Mouse (Mus musculus): ENCODE data around the gene Gpatch2. TPM values are rescaled to one million over a fixed set of nuclear protein-coding genes. Genes with fewer than 3 reads are reported as not detected.
A peak's percentile ranks its signal among the peaks of the same experiment; 100 is the strongest.

The Gpatch2 gene
- polyA plus RNA-seq (2016; fragmentation: Nextera tagmentation; extraction: Ambion mirVana): 26.4 and 27.2 TPM in 2 replicates

GRCm38 (mm10) chr1:187215181-187216116 lies at the start of gene Gpatch2, which contains the start of gene Spata17:
Gene Gpatch2, plus strand, starts transcription at chr1:187215508.
Gene Spata17, minus strand, starts transcription at chr1:187215465.
- Histone ChIP-seq H3K4me1 (peaks cover 11% of the 10 kb centered on the region), H3K36me3 (replicated peaks) (0 out of 2 replicates have a peak, but pooled peaks cover 4% of the 10 kb centered on the region), H3K27ac (peak within 1 kb of the TSS; percentile 91), H3K4me3 (peak within 1 kb of the TSS; percentile 86), H3K27me3 (ENCODE audit: poor library complexity, severe bottlenecking) (no peaks in the 10 kb centered on the region), H3K9me3 (no peaks in the 10 kb centered on the region)
- DNase-seq (ENCODE audit: extremely low spot score, low spot score): peak; percentile 86
- 1% methylated on average over 58 of the region's 58 CpGs for WGBS

GRCm38 (mm10) chr1:187169646-187170045 lies 45.7 kb upstream of the Gpatch2 start:
- no peak overlapping the region for H3K4me3 ChIP-seq
- H3K27me3 ChIP-seq (ENCODE audit: poor library complexity, severe bottlenecking): no peaks in the 10 kb centered on the region
- H3K9me3 ChIP-seq: no peaks in the 10 kb centered on the region
- no peaks in the 10 kb centered on the region for H3K36me3 ChIP-seq (replicated peaks)
- H3K27ac ChIP-seq: no peak overlapping the region
- H3K4me1 ChIP-seq: no peaks in the 10 kb centered on the region
- WGBS: 76% methylated on average over 7 of the region's 7 CpGs
- DNase-seq (ENCODE audit: extremely low spot score, low spot score): no peak

GRCm38 (mm10) chr1:187170361-187170760 lies 44.9 kb upstream of the Gpatch2 start:
- H3K4me1 ChIP-seq: no peaks in the 10 kb centered on the region
- WGBS: 86% methylated on average over 3 of the region's 3 CpGs
- no peaks in the 10 kb centered on the region for H3K9me3 ChIP-seq
- DNase-seq (ENCODE audit: extremely low spot score, low spot score): no peak
- H3K4me3 ChIP-seq: no peak overlapping the region
- H3K27me3 ChIP-seq (ENCODE audit: poor library complexity, severe bottlenecking): no peaks in the 10 kb centered on the region
- H3K36me3 ChIP-seq (replicated peaks): no peaks in the 10 kb centered on the region
- no peak overlapping the region for H3K27ac ChIP-seq

GRCm38 (mm10) chr1:187175991-187176390 lies 39.3 kb upstream of the Gpatch2 start:
- 90% methylated on average over 1 of the region's 1 CpGs for WGBS
- DNase-seq (ENCODE audit: extremely low spot score, low spot score): no peak
- H3K4me1 ChIP-seq: peaks cover 11% of the 10 kb centered on the region; the same call in 1 of the 2 replicates
- no peaks in the 10 kb centered on the region for H3K36me3 ChIP-seq (replicated peaks)
- no peaks in the 10 kb centered on the region for H3K27me3 ChIP-seq (ENCODE audit: poor library complexity, severe bottlenecking)
- H3K27ac ChIP-seq: no peak overlapping the region
- H3K9me3 ChIP-seq: no peaks in the 10 kb centered on the region
- no peak overlapping the region for H3K4me3 ChIP-seq

GRCm38 (mm10) chr1:187178546-187178945 lies 36.8 kb upstream of the Gpatch2 start:
- DNase-seq (ENCODE audit: extremely low spot score, low spot score): no peak
- Histone ChIP-seq H3K27me3 (ENCODE audit: poor library complexity, severe bottlenecking) (no peaks in the 10 kb centered on the region), H3K4me1 (peaks cover 11% of the 10 kb centered on the region; the same call in 1 of the 2 replicates), H3K27ac (no peak overlapping the region), H3K9me3 (no peaks in the 10 kb centered on the region), H3K4me3 (no peak overlapping the region), H3K36me3 (replicated peaks) (no peaks in the 10 kb centered on the region)
- 53% methylated on average over 1 of the region's 1 CpGs for WGBS

- Histone ChIP-seq H3K9me3 (no peaks in the 10 kb centered on the region), H3K27ac (no peak overlapping the region), H3K27me3 (ENCODE audit: poor library complexity, severe bottlenecking) (no peaks in the 10 kb centered on the region), H3K36me3 (replicated peaks) (no peaks in the 10 kb centered on the region), H3K4me3 (no peak overlapping the region), H3K4me1 (no peaks in the 10 kb centered on the region)
- DNase-seq (ENCODE audit: extremely low spot score, low spot score): no peak
- 86% methylated on average over 6 of the region's 6 CpGs for WGBS
Measured at GRCm38 (mm10) chr1:187205506-187205905, 9.8 kb upstream of the Gpatch2 start.

GRCm38 (mm10) chr1:187209496-187209895 lies 5.8 kb upstream of the Gpatch2 start:
- DNase-seq (ENCODE audit: extremely low spot score, low spot score): no peak
- no peaks in the 10 kb centered on the region for H3K4me1 ChIP-seq
- no peak overlapping the region for H3K4me3 ChIP-seq
- H3K36me3 ChIP-seq (replicated peaks): no peaks in the 10 kb centered on the region
- no peak overlapping the region for H3K27ac ChIP-seq
- no peaks in the 10 kb centered on the region for H3K9me3 ChIP-seq
- H3K27me3 ChIP-seq (ENCODE audit: poor library complexity, severe bottlenecking): no peaks in the 10 kb centered on the region
- 60% methylated on average over 4 of the region's 4 CpGs for WGBS

GRCm38 (mm10) chr1:187210736-187211135 lies 4.6 kb upstream of the Gpatch2 start:
- H3K9me3 ChIP-seq: no peaks in the 10 kb centered on the region
- H3K27me3 ChIP-seq (ENCODE audit: poor library complexity, severe bottlenecking): no peaks in the 10 kb centered on the region
- no peak overlapping the region for H3K27ac ChIP-seq
- peaks cover 5% of the 10 kb centered on the region for H3K4me1 ChIP-seq
- 89% methylated on average over 4 of the region's 4 CpGs for whole genome bisulfite sequencing
- H3K4me3 ChIP-seq: no peak overlapping the region
- no peak for DNase-seq (ENCODE audit: extremely low spot score, low spot score)
- H3K36me3 ChIP-seq (replicated peaks): no peaks in the 10 kb centered on the region

GRCm38 (mm10) chr1:187216620-187217410 lies 1.5 kb downstream of the Gpatch2 start:
- Histone ChIP-seq H3K27ac (no peak overlapping the region), H3K27me3 (ENCODE audit: poor library complexity, severe bottlenecking) (no peaks in the 10 kb centered on the region), H3K4me1 (peaks cover 11% of the 10 kb centered on the region), H3K4me3 (no peak overlapping the region), H3K36me3 (replicated peaks) (peaks cover 9% of the 10 kb centered on the region; the same call in 1 of the 2 replicates), H3K9me3 (no peaks in the 10 kb centered on the region)
- DNase-seq (ENCODE audit: extremely low spot score, low spot score): no peak
- WGBS: 95% methylated on average over 9 of the region's 9 CpGs

- no peak overlapping the region for H3K4me3 ChIP-seq
- 82% methylated on average over 6 of the region's 6 CpGs for WGBS
- peaks cover 21% of the 10 kb centered on the region for H3K36me3 ChIP-seq (replicated peaks)
- no peaks in the 10 kb centered on the region for H3K27me3 ChIP-seq (ENCODE audit: poor library complexity, severe bottlenecking)
- no peak overlapping the region for H3K27ac ChIP-seq
- no peaks in the 10 kb centered on the region for H3K9me3 ChIP-seq
- no peak for DNase-seq (ENCODE audit: extremely low spot score, low spot score)
- peaks cover 5% of the 10 kb centered on the region for H3K4me1 ChIP-seq
Measured at GRCm38 (mm10) chr1:187220756-187221155, 5.4 kb downstream of the Gpatch2 start.

- no peak overlapping the region for H3K4me3 ChIP-seq
- peaks cover 56% of the 10 kb centered on the region for H3K36me3 ChIP-seq (replicated peaks)
- H3K9me3 ChIP-seq: no peaks in the 10 kb centered on the region
- no peaks in the 10 kb centered on the region for H3K4me1 ChIP-seq
- WGBS: 92% methylated on average over 11 of the region's 11 CpGs
- H3K27me3 ChIP-seq (ENCODE audit: poor library complexity, severe bottlenecking): no peaks in the 10 kb centered on the region
- DNase-seq (ENCODE audit: extremely low spot score, low spot score): no peak
- H3K27ac ChIP-seq: no peak overlapping the region
Measured at GRCm38 (mm10) chr1:187226328-187227025, 11.2 kb downstream of the Gpatch2 start.

GRCm38 (mm10) chr1:187228414-187229146 lies 13.3 kb downstream of the Gpatch2 start:
- Histone ChIP-seq H3K36me3 (replicated peaks) (peaks cover 66% of the 10 kb centered on the region), H3K4me1 (peaks cover 5% of the 10 kb centered on the region), H3K9me3 (no peaks in the 10 kb centered on the region), H3K27me3 (ENCODE audit: poor library complexity, severe bottlenecking) (no peaks in the 10 kb centered on the region), H3K27ac (no peak overlapping the region), H3K4me3 (no peak overlapping the region)
- 94% methylated on average over 13 of the region's 13 CpGs for WGBS
- DNase-seq (ENCODE audit: extremely low spot score, low spot score): no peak

Measured in forebrain, embryonic 10.5 days (tissue).